Mouse (Mus musculus): ENCODE data around the gene Cdc14b. TPM values are rescaled to one million over a fixed set of nuclear protein-coding genes. Genes with fewer than 3 reads are reported as not detected.
"Not testable (repeated sequence)": the region's sequence is repeated elsewhere in the genome, so short reads cannot be mapped to it uniquely, and the experiment has no call there.

Gene Cdc14b
- total RNA-seq, 2 experiments from 2014 or later: 4.1 to 5.2 TPM

- DNase-seq: no peak
- intact Hi-C loops (cut with DNase I): no loop called here
These were observed 5.8 kb upstream of the Cdc14b start for GRCm38 (mm10) chr13:64280940-64281339.

GRCm38 (mm10) chr13:64275754-64276127, 651 bp upstream of the Cdc14b start:
- intact Hi-C loops (cut with DNase I): no loop called here

GRCm38 (mm10) chr13:64273891-64274844, 922 bp downstream of the Cdc14b start:
- no peak for DNase-seq

More at GRCm38 (mm10) chr13:64275754-64276127, 651 bp upstream of the Cdc14b start:
- DNase-seq: no peak

GRCm38 (mm10) chr13:64273352-64273751, 1.7 kb downstream of the Cdc14b start:
- DNase-seq: no peak
- intact Hi-C loops (cut with DNase I): no loop called here

More at GRCm38 (mm10) chr13:64273891-64274844, 922 bp downstream of the Cdc14b start:
- intact Hi-C loops (cut with DNase I): no loop called here

- intact Hi-C loops (cut with DNase I): no loop called here
- no peak for DNase-seq
These were observed 6.7 kb downstream of the Cdc14b start for GRCm38 (mm10) chr13:64268384-64268783.

GRCm38 (mm10) chr13:64267151-64267550, 7.9 kb downstream of the Cdc14b start:
- intact Hi-C loops (cut with DNase I): no loop called here
- no peak for DNase-seq

GRCm38 (mm10) chr13:64264586-64264985, 10.5 kb downstream of the Cdc14b start:
- DNase-seq: no peak
- intact Hi-C loops (cut with DNase I): no loop called here

GRCm38 (mm10) chr13:64259903-64260302, 15.2 kb downstream of the Cdc14b start:
- intact Hi-C loops (cut with DNase I): no loop called here
- DNase-seq: no peak

- no peak for DNase-seq
- intact Hi-C loops (cut with DNase I): no loop called here
These were observed 16.6 kb downstream of the Cdc14b start for GRCm38 (mm10) chr13:64258516-64258821.

- no peak for DNase-seq
- intact Hi-C loops (cut with DNase I): no loop called here
These were observed 17.1 kb downstream of the Cdc14b start for GRCm38 (mm10) chr13:64257814-64258515.

GRCm38 (mm10) chr13:64257010-64257813, 17.9 kb downstream of the Cdc14b start:
- DNase-seq: no peak
- intact Hi-C loops (cut with DNase I): no loop called here

- DNase-seq; intact Hi-C loops (cut with DNase I): not testable (repeated sequence)
These were observed 20.9 kb downstream of the Cdc14b start for GRCm38 (mm10) chr13:64254185-64254584.

GRCm38 (mm10) chr13:64253697-64254096, 21.4 kb downstream of the Cdc14b start:
- intact Hi-C loops (cut with DNase I): no loop called here
- no peak for DNase-seq

GRCm38 (mm10) chr13:64252147-64252546, 22.9 kb downstream of the Cdc14b start:
- DNase-seq: no peak

GRCm38 (mm10) chr13:64250363-64250762, 24.7 kb downstream of the Cdc14b start:
- no peak for DNase-seq
- intact Hi-C loops (cut with DNase I): no loop called here

More at GRCm38 (mm10) chr13:64252147-64252546, 22.9 kb downstream of the Cdc14b start:
- intact Hi-C loops (cut with DNase I): no loop called here

GRCm38 (mm10) chr13:64248775-64249524, 26.1 kb downstream of the Cdc14b start:
- intact Hi-C loops (cut with DNase I): loop anchor here (1.0 to 5.0 kb wide), 2 partner anchors 57 to 188 kb away; no protein-coding TSS in a partner anchor
- peak; percentile 85 to 91 for DNase-seq

GRCm38 (mm10) chr13:64248161-64248774, 26.8 kb downstream of the Cdc14b start:
- intact Hi-C loops (cut with DNase I): loop anchor here (5.0 kb wide), 1 partner anchor 189 kb away; no protein-coding TSS in a partner anchor
- DNase-seq: peak in 1 of 2 experiments; percentile 41

GRCm38 (mm10) chr13:64246106-64246505, 29.0 kb downstream of the Cdc14b start:
- intact Hi-C loops (cut with DNase I): loop anchor here (5.0 kb wide), 1 partner anchor 191 kb away; no protein-coding TSS in a partner anchor

GRCm38 (mm10) chr13:64244685-64245261, 30.3 kb downstream of the Cdc14b start:
- intact Hi-C loops (cut with DNase I): loop anchor here (5.0 kb wide), 1 partner anchor 193 kb away; no protein-coding TSS in a partner anchor
- DNase-seq: no peak

More at GRCm38 (mm10) chr13:64246106-64246505, 29.0 kb downstream of the Cdc14b start:
- DNase-seq: no peak
